Mouse (Mus musculus): ENCODE data around the gene Rspo4.

GRCm38 (mm10) chr2:151904636-151905035 lies 61.9 kb downstream of the Rspo4 start:
- TF ChIP-seq CTCF (IDR thresholded peaks at IDR 0.05; ENCODE audit: low read depth, low read length) (no peak), GATA2 (IDR thresholded peaks at IDR 0.05; ENCODE audit: borderline replicate concordance, low read depth, low read length) (no peak), GATA1 (IDR thresholded peaks at IDR 0.05; ENCODE audit: borderline replicate concordance, low read length) (no peak), POLR2AphosphoS5 (IDR thresholded peaks at IDR 0.05; ENCODE audit: insufficient replicate concordance, low read depth, low read length) (no peak)

Data from G1E (cell line).